Mouse (Mus musculus) layer of hippocampus, adult 11-12 months (tissue): Measurements from ENCODE around the gene Fastk.

Source experiments
- DNase-seq: peaks from one replicate; pipeline ENCODE4 v3.0.0; 2022; ENCODE audit warnings: low spot score

Fastk gene

GRCm38 (mm10) chr5:24444746-24445427 is at the start of gene Fastk:
Fastk (minus strand) TSS chr5:24445287.
- DNase-seq, result peak; percentile 94

- no peak for DNase-seq
Measured at GRCm38 (mm10) chr5:24492546-24493285, 47.6 kb upstream of the Fastk start.

GRCm38 (mm10) chr5:24490413-24490920 is 45.4 kb upstream of the Fastk start:
- DNase-seq, result no peak

- DNase-seq, result no peak
Measured at GRCm38 (mm10) chr5:24486738-24487137, 41.7 kb upstream of the Fastk start.

GRCm38 (mm10) chr5:24486097-24486496 is 41.0 kb upstream of the Fastk start:
- DNase-seq, result peak; percentile 91

GRCm38 (mm10) chr5:24484963-24485362 is 39.9 kb upstream of the Fastk start:
- no peak for DNase-seq

- peak; percentile 65 for DNase-seq
Measured at GRCm38 (mm10) chr5:24483326-24483725, 38.2 kb upstream of the Fastk start.

GRCm38 (mm10) chr5:24482247-24483079 is 37.4 kb upstream of the Fastk start:
- no peak for DNase-seq

GRCm38 (mm10) chr5:24481647-24482046 is 36.6 kb upstream of the Fastk start:
- DNase-seq, result peak; percentile 66

GRCm38 (mm10) chr5:24477909-24478308 is 32.8 kb upstream of the Fastk start:
- no peak for DNase-seq

GRCm38 (mm10) chr5:24475476-24476241 is 30.6 kb upstream of the Fastk start:
- DNase-seq, result no peak

GRCm38 (mm10) chr5:24474723-24475261 is 29.7 kb upstream of the Fastk start:
- DNase-seq, result peak; percentile 63

GRCm38 (mm10) chr5:24474025-24474722 is 29.1 kb upstream of the Fastk start:
- DNase-seq, result no peak

GRCm38 (mm10) chr5:24472884-24473619 is 28.0 kb upstream of the Fastk start:
- no peak for DNase-seq

- peak; percentile 80 for DNase-seq
Measured at GRCm38 (mm10) chr5:24470600-24470999, 25.5 kb upstream of the Fastk start.

- DNase-seq, result no peak
Measured at GRCm38 (mm10) chr5:24466762-24467161, 21.7 kb upstream of the Fastk start.

- no peak for DNase-seq
Measured at GRCm38 (mm10) chr5:24455613-24456012, 10.5 kb upstream of the Fastk start.

- no peak for DNase-seq
Measured at GRCm38 (mm10) chr5:24455076-24455475, 10.0 kb upstream of the Fastk start.

GRCm38 (mm10) chr5:24453985-24454303 is 8.9 kb upstream of the Fastk start:
- no peak for DNase-seq
